Mouse (Mus musculus) midbrain, embryonic 16.5 days (tissue): ENCODE results near the gene Ablim1. TPM values are rescaled to one million over a fixed set of nuclear protein-coding genes. Genes with fewer than 3 reads are reported as not detected.

Source experiments
- ATAC-seq: fragments of 200-750 bp; cut with Nextera tagmentation; 2 replicates; pipeline ENCODE4 v1.8.0; 2017; ENCODE audit warnings: moderate TSS enrichment
- H3K27ac ChIP-seq: fragments of 300-500 bp; sonication (generic); 2 replicates; pipeline ENCODE4 v1.5.1; 2014; ENCODE audit warnings: mild to moderate bottlenecking, low read length, mixed read lengths
- H3K27me3 ChIP-seq: fragments of 300-500 bp; sonication (generic); 2 replicates; pipeline ENCODE4 v1.6.1; 2014; ENCODE audit warnings: low read depth, low read length, mixed read lengths; ENCODE audit not compliant: control insufficient read depth, insufficient read depth
- H3K36me3 ChIP-seq: fragments of 300-500 bp; sonication (generic); 2 replicates; pipeline ENCODE4 v1.6.1; 2014; ENCODE audit warnings: mild to moderate bottlenecking, low read length, moderate library complexity, mixed read lengths; ENCODE audit not compliant: control insufficient read depth, insufficient read depth
- H3K4me1 ChIP-seq: fragments of 300-500 bp; sonication (generic); 2 replicates; pipeline ENCODE4 v1.6.1; 2014; ENCODE audit warnings: mild to moderate bottlenecking, low read length, mixed read lengths; ENCODE audit not compliant: control insufficient read depth, insufficient read depth
- H3K4me2 ChIP-seq: fragments of 300-500 bp; sonication (generic); 2 replicates; pipeline ENCODE4 v1.6.1; 2014; ENCODE audit warnings: mild to moderate bottlenecking, low read length, mixed read lengths
- H3K4me3 ChIP-seq: fragments of 300-500 bp; sonication (generic); 2 replicates; pipeline ENCODE4 v1.5.1; 2014; ENCODE audit warnings: low read depth, mild to moderate bottlenecking, low read length, moderate library complexity, mixed read lengths
- H3K9ac ChIP-seq: fragments of 300-500 bp; sonication (generic); 2 replicates; pipeline ENCODE4 v1.6.1; 2014; ENCODE audit warnings: low read depth, low read length, mixed read lengths
- H3K9me3 ChIP-seq: fragments of 300-500 bp; sonication (generic); replicated peaks from 2 replicates; pipeline ENCODE4 v1.6.1; 2014; ENCODE audit warnings: mild to moderate bottlenecking, low read length, mixed read lengths; ENCODE audit not compliant: control insufficient read depth, poor library complexity, severe bottlenecking
- WGBS: fragments of 180-500 bp; shearing (Covaris S2); extraction: QIAGEN DNeasy Blood & Tissue Kit; methylation state at CpG from one replicate; pipeline ENCODE4 v1.1.7; 2014; 5-methylcytosine and 5-hydroxymethylcytosine counted together
- polyA plus RNA-seq: library from polyadenylated mRNA; unstranded; fragments of >200 nt; fragmentation: Nextera tagmentation; extraction: Ambion mirVana; gene quantifications from 2 replicates; pipeline ENCODE4 v1.2.1, GENCODE M21; 2015

Ablim1 gene
- polyA plus RNA-seq, 1 experiment from 2014 or later = 66.2 TPM

- ATAC-seq = no peak
- Histone ChIP-seq H3K27me3 (no peaks in the 10 kb centered on the region), H3K27ac (peak overlapping the region; percentile 65), H3K9me3 (no peaks in the 10 kb centered on the region), H3K36me3 (no peaks in the 10 kb centered on the region), H3K4me1 (peaks cover 7% of the 10 kb centered on the region), H3K4me3 (no peak overlapping the region), H3K4me2 (no peak overlapping the region), H3K9ac (peak overlapping the region; percentile 23; the same call in 1 of the 2 replicates)
- WGBS = 20% methylated on average over 6 of the region's 6 CpGs
Measured at GRCm38 (mm10) chr19:57147746-57148145, 167.0 kb downstream of the Ablim1 start.

- Histone ChIP-seq H3K4me1 (peaks cover 7% of the 10 kb centered on the region), H3K4me2 (no peak overlapping the region), H3K9ac (no peak overlapping the region), H3K9me3 (no peaks in the 10 kb centered on the region), H3K36me3 (no peaks in the 10 kb centered on the region), H3K4me3 (no peak overlapping the region), H3K27me3 (no peaks in the 10 kb centered on the region), H3K27ac (peak overlapping the region; percentile 65; the same call in 1 of the 2 replicates)
- ATAC-seq = no peak
- 67% methylated on average over 6 of the region's 6 CpGs for whole genome bisulfite sequencing
Measured at GRCm38 (mm10) chr19:57146936-57147335, 167.8 kb downstream of the Ablim1 start.

DNA sequence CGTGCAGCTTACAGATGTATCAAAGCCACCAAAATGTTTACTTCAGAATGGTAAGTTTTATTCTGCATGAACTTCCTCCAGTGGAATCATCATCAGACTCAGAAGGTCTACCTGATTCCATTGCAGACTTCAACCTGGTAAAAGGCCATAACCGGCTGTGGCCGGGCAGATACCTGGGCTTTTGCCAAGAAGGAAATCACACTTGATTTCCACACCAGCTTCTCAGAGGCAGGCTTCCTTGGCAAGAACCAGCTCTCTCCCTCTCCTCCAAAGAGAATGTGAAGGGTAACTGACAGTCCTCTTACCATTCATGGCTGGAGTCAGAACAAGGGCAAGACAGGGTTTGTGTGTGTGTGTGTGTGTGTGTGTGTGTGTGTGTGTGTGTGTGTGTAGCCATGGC is 171.1 kb downstream of the Ablim1 start:
- H3K27ac ChIP-seq = no peak overlapping the region
- no peak overlapping the region for H3K9ac ChIP-seq
- WGBS = 94% methylated on average over 3 of the region's 3 CpGs
- no peaks in the 10 kb centered on the region for H3K9me3 ChIP-seq
- H3K36me3 ChIP-seq = no peaks in the 10 kb centered on the region
- H3K27me3 ChIP-seq = no peaks in the 10 kb centered on the region
- ATAC-seq = no peak
- H3K4me3 ChIP-seq = no peak overlapping the region
- H3K4me2 ChIP-seq = no peak overlapping the region
- peaks cover 7% of the 10 kb centered on the region for H3K4me1 ChIP-seq

DNA sequence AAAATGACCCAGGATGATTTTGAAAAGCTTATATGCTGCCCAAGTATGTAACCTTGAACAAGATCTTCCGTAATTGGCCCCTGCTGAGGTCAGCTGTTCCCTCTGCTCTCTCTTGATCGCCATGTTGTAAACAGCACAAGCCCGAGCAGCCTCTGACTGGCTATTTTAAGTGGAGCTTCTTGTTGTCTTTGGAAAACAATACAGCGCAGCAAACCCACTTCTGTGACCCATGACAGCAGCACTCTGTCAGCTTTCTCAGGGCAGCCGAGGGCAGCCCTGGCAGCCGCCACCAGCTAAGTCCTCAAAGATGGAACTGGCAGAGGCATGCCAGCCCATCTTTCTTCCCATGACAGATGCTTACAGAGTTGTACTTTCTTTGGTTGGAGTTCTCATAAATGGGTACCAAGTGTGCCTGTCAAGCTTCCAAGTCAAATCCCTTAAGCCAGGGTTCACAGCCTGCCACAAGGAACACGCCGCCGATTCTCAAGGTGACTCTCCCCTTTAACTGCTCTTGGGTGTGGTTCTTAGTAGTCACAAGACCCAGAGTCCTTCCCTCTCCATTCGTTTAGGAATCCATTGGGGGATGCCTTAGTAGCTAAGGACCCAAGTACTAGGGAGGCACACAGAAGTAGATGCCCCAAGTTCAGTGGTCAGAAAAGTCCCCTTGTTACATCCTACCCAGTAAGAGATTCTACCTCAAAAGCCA is 172.8 kb downstream of the Ablim1 start:
- Histone ChIP-seq H3K27me3 (no peaks in the 10 kb centered on the region), H3K4me1 (no peaks in the 10 kb centered on the region), H3K27ac (no peak overlapping the region), H3K4me2 (no peak overlapping the region), H3K9me3 (no peaks in the 10 kb centered on the region), H3K9ac (no peak overlapping the region), H3K4me3 (no peak overlapping the region), H3K36me3 (no peaks in the 10 kb centered on the region)
- no peak for ATAC-seq
- 76% methylated on average over 10 of the region's 10 CpGs for WGBS

DNA sequence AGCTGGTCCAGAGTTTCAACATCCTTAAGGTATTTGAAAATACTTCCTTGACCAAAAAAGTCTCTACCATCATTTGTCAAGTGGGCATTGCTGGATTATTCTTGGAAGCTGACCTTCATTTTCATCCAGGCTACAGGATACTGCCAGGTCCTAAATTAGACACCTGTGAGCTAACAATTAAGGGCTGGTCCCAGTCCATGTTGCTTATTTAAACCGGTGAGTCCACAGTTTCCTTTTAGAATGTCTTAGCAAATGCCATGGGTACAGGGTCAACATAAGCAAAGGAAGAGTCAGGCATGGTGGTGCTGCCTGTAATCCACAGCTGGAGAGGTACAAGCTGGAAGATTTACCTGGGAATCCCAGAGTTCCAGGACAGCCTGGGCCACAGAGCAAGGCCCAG is 173.8 kb downstream of the Ablim1 start:
- no peak for ATAC-seq
- no peak overlapping the region for H3K4me2 ChIP-seq
- no peaks in the 10 kb centered on the region for H3K27me3 ChIP-seq
- H3K9ac ChIP-seq = no peak overlapping the region
- H3K4me3 ChIP-seq = no peak overlapping the region
- no peaks in the 10 kb centered on the region for H3K9me3 ChIP-seq
- H3K4me1 ChIP-seq = no peaks in the 10 kb centered on the region
- H3K36me3 ChIP-seq = no peaks in the 10 kb centered on the region
- WGBS = 78% methylated on average over 1 of the region's 1 CpGs
- H3K27ac ChIP-seq = no peak overlapping the region

DNA sequence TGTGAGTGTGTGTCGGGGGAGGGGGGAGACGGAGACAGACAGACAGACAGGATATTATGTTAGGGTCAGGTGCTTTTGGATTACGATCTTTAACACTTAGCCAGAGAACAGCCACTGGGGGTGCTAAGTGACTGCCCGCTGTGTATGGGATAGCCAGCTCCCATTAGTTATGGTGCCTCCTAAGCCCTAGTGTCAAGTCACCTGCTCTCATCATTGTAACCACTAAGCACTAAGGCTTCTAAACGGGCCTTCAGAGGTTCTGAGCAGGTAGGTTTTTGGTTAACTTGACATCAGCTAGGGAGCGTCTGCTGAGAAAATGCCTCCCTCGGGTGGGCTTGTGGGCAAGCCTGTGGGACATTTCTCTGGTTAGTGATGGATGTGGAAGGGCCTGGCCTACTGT is 174.6 kb downstream of the Ablim1 start:
- H3K9me3 ChIP-seq = no peaks in the 10 kb centered on the region
- H3K4me3 ChIP-seq = no peak overlapping the region
- H3K4me1 ChIP-seq = peaks cover under 1% of the 10 kb centered on the region
- no peak overlapping the region for H3K27ac ChIP-seq
- H3K36me3 ChIP-seq = no peaks in the 10 kb centered on the region
- H3K9ac ChIP-seq = no peak overlapping the region
- no peak for ATAC-seq
- no peaks in the 10 kb centered on the region for H3K27me3 ChIP-seq
- no peak overlapping the region for H3K4me2 ChIP-seq
- 81% methylated on average over 7 of the region's 7 CpGs for WGBS

DNA sequence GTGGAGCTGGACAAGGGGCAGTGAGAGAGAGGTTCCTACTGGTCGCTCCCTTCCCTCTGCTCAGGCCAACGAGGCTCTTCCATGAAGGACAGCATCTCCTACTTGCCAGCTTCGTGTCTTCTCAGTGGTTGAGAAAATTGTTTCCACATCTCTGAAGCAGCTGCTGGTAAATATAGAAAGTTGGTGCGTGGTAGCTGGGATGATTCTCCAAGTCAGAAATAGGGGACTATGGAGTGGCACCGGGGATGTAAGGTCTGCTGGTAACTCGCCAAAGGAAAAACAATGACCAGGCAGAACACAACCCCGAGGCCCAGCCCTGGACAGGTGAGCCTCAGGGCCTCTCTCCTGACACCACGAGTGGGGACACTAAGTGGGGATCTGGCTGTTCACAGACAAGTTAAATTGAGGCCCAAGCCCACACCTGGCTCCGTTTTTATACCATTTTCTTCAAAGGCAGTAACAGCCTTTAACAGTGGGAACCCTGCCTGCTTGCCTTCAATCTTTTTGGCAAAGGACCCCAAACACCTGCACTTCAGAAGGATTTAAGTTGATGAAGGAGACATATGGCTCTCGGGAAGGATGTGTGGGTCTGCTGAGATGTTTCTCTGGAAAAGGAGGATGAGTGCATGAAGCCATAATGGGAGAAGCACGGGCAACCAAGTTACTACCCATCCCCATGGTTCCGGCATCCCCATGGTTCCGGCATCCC is 175.7 kb downstream of the Ablim1 start:
- Histone ChIP-seq H3K4me2 (no peak overlapping the region), H3K36me3 (no peaks in the 10 kb centered on the region), H3K9me3 (no peaks in the 10 kb centered on the region), H3K27ac (no peak overlapping the region), H3K4me3 (no peak overlapping the region), H3K4me1 (peaks cover 7% of the 10 kb centered on the region), H3K27me3 (no peaks in the 10 kb centered on the region), H3K9ac (no peak overlapping the region)
- 82% methylated on average over 13 of the region's 13 CpGs for WGBS
- ATAC-seq = no peak

DNA sequence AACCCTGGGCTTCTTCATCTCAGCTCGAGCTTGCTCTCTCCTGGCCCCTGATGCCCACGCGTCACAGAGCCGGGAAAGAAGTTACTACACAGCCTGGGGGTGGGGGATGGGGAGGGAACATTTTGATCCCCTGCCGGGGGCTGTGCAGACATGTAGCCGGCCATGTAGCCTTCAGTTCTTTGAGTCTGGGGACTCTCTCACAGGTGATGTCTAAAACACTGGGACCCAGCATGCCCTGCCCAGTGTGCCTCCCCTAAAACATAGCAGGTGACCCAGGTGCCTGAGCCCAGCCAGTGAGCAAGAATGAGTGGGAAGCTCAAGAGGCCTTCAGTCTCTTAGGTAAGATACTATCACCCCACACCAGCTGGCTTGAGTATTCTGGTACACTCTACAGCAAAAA is 176.2 kb downstream of the Ablim1 start:
- no peak overlapping the region for H3K4me3 ChIP-seq
- no peak overlapping the region for H3K27ac ChIP-seq
- H3K9ac ChIP-seq = no peak overlapping the region
- no peak for ATAC-seq
- H3K4me1 ChIP-seq = peaks cover 7% of the 10 kb centered on the region
- H3K9me3 ChIP-seq = no peaks in the 10 kb centered on the region
- no peak overlapping the region for H3K4me2 ChIP-seq
- no peaks in the 10 kb centered on the region for H3K27me3 ChIP-seq
- 55% methylated on average over 6 of the region's 6 CpGs for WGBS
- H3K36me3 ChIP-seq = no peaks in the 10 kb centered on the region

DNA sequence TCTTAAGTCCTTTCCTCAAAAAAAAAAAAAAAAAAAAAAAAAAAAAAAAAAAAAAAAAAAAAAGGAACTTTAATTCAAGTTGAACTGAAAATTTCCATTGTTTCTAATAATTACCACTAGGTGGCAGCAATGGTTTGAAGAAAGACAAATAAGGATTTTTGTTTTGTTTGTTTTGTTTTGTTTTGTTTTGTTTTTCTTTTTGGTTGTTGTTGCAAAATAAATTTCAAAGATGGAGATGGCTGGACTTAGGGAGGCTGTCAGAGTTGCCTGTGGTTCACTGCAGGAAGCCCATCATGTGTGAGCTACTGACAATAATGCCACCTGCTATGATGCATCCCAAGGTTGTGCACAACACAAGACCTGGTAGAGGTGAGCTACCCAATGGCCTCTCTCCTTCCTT is 176.7 kb downstream of the Ablim1 start:
- Histone ChIP-seq H3K4me1 (peaks cover 7% of the 10 kb centered on the region), H3K9me3 (no peaks in the 10 kb centered on the region), H3K36me3 (no peaks in the 10 kb centered on the region), H3K9ac (no peak overlapping the region), H3K27ac (no peak overlapping the region), H3K27me3 (no peaks in the 10 kb centered on the region), H3K4me2 (no peak overlapping the region), H3K4me3 (no peak overlapping the region)
- ATAC-seq = no peak
